Mouse (Mus musculus): ENCODE measurements around the gene Coro1c. TPM values are rescaled to one million over a fixed set of nuclear protein-coding genes. Genes with fewer than 3 reads are reported as not detected.

Coro1c gene
- 136 and 202 TPM in 2 replicates for polyA plus RNA-seq (2012; rRNA removed)

DNA sequence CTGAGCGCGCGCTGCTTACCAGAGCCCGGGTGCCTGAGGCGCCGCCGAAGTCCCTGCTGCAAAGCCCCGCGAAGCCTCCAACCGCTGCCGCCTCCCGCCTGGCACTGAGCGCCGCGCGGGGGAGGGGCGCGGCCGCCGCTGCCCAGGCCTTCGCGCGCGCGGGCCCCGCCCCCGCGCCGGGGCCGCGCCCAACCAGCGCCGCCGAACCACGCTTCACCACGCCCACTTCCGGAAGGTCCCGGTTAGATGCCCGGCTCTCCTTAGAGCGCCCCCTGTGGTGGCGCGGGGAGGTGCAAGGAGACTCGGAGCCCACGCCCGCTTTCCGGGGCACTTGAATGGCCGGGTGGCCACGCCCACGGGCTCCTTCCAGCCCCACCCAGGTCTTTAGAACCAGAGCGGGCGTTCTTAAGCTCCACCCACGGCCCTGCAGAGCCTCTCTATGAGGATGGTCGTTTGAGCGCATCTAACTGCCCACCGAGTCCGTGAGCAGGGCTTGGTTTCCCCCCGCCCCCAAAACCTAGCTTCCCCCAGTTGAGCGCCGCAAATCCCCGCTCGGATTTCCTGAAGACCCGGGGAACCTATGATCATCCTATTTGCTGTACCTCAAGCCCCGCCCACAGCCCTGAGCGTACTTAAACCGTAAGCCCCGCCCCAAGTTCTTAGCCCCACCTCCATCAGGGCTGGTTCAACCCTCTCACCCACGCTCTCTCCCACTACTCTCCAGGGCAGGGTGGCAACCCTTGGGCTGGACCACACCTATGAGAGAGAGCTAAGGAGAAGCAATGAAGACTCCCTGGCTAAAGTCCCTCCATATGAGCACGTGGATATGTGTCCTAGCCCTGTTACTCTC lies at the start of gene Coro1c:
Gene Coro1c (minus strand): TSS at position 167 of the 850 bp plus-strand sequence.
- TF ChIP-seq CTCF (IDR thresholded peaks at IDR 0.05; ENCODE audit: borderline replicate concordance, extremely low read depth, insufficient read depth, insufficient read length) (peak; percentile 95), POLR2A (IDR thresholded peaks at IDR 0.05; ENCODE audit: borderline replicate concordance, extremely low read depth, insufficient read depth, insufficient read length, poor library complexity, severe bottlenecking) (peak; percentile 89)
- DNase-seq (ENCODE audit: low read depth): peak; percentile 98

DNA sequence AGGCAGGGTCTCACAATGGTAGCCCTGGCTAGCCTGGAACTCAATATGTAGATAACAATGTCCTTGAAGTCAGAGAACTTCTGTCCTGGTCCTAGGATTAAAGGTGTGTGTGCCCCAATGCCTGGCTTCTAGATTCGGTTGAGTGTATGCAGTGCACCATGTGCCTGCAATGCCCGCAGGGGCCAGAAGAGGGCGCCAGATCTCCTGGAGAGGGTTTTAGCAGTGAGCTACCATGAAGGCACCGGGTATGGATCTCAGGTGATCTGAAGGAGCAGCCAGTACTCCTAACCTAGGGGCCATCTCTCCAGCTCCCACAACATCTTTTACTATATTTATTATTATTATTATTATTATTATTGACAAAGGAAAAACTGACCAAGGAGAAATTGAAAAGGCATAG lies 48.0 kb upstream of the Coro1c start:
- TF ChIP-seq CTCF (IDR thresholded peaks at IDR 0.05; ENCODE audit: borderline replicate concordance, extremely low read depth, insufficient read depth, insufficient read length): peak; percentile 99
- TF ChIP-seq POLR2A (IDR thresholded peaks at IDR 0.05; ENCODE audit: borderline replicate concordance, extremely low read depth, insufficient read depth, insufficient read length, poor library complexity, severe bottlenecking): no peak
- DNase-seq (ENCODE audit: low read depth): peak; percentile 85

DNA sequence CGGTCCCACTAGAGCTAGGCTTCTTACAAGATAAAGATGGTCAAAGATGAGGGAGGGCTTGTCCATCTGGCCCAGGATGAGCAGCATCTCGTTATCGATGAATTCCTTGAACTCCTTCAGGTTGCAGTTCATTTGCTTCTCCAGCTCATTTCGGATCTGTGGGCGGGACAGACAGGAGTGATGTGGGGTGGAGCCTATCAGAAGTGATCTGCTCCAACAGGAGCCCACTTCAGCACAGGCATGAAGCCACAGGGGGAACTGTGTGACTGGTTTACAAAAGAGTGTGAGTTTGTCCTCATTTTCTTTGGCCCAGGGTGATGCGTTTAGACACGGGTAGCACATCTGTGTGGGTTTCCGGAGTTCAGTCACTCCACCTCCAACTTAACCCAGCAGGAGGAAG lies 47.1 kb upstream of the Coro1c start:
- TF ChIP-seq POLR2A (IDR thresholded peaks at IDR 0.05; ENCODE audit: borderline replicate concordance, extremely low read depth, insufficient read depth, insufficient read length, poor library complexity, severe bottlenecking) (no peak), CTCF (IDR thresholded peaks at IDR 0.05; ENCODE audit: borderline replicate concordance, extremely low read depth, insufficient read depth, insufficient read length) (no peak)
- no peak for DNase-seq (ENCODE audit: low read depth)

DNA sequence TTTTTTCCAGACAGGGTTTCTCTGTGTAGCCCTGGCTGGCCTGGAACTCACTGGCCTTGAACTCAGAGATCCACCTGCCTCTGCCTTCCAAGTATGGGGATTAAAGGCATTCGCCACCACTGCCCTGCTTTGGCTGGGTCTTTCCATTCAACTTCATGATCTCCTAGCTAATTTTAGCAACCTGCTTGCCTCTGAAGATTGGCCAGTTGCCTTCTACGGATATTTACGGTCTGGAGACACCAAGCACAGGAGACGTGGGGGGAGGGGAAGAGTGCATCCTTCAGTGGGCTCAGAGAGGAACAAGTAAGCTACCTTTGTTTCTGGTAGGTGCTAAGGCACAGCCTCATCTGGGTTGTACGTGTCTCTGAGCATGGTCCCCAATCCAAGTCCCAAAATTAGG lies 46.7 kb upstream of the Coro1c start:
- DNase-seq (ENCODE audit: low read depth): no peak
- TF ChIP-seq CTCF (IDR thresholded peaks at IDR 0.05; ENCODE audit: borderline replicate concordance, extremely low read depth, insufficient read depth, insufficient read length): no peak
- TF ChIP-seq POLR2A (IDR thresholded peaks at IDR 0.05; ENCODE audit: borderline replicate concordance, extremely low read depth, insufficient read depth, insufficient read length, poor library complexity, severe bottlenecking): no peak

DNA sequence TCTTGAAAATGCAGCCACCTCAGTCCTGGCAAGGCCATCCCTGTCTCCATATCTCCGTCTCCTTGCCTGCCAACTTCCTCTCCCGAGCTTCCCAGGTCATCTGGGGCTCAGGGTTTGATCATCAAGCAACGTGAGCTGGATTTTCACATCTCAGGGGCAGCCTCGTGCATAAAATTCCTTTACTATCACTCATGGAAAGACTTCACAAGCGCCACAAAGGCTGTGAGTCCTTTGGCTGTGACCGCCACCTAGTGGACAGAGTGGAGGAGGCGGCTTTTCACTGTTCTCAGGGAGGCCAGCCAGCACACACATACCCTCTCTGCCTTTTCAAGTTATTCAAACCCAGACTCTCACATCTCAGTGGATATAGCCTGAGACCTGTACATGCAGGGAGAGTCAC lies 45.9 kb upstream of the Coro1c start:
- TF ChIP-seq CTCF (IDR thresholded peaks at IDR 0.05; ENCODE audit: borderline replicate concordance, extremely low read depth, insufficient read depth, insufficient read length) (peak; percentile 98), POLR2A (IDR thresholded peaks at IDR 0.05; ENCODE audit: borderline replicate concordance, extremely low read depth, insufficient read depth, insufficient read length, poor library complexity, severe bottlenecking) (no peak)
- DNase-seq (ENCODE audit: low read depth): peak; percentile 89

DNA sequence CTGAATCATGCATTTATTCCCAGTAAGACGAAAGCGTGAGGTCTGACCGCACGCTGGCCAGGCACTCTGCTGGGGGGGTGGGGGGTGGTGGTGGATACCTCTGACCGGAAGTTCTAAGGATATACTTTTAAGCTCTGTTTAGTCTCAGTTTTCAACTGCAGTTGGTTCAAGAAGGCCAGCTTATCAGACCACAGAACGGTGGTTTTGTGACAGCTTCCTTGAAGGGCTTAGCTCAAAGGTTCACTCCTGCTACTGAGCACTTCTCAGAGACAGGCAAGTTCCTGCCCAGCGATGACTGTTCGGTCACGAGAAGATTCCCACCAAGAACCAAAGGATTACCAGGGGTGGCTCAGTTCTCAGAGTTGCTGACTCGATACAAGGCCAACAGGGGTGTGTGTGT lies 44.0 kb upstream of the Coro1c start:
- TF ChIP-seq POLR2A (IDR thresholded peaks at IDR 0.05; ENCODE audit: borderline replicate concordance, extremely low read depth, insufficient read depth, insufficient read length, poor library complexity, severe bottlenecking): no peak
- DNase-seq (ENCODE audit: low read depth): no peak

DNA sequence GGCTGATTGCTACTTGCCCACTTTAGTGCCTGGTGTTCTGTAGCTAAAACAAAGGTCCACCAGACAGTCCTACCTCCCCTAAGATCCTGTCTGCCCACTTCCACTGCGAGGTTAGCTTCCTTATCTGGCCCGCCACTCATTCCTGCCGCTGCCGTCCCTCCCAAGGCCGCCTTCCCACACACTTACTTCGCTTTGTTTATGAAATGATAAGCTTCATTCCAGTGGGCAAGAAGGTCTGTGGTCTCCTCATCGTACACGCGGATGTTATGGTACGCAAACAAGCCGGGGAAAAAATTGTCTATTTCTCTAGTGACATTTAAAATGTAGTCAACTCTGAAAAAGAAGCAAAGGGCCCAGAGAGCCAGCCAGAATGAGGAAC lies 43.1 kb upstream of the Coro1c start:
- DNase-seq (ENCODE audit: low read depth): no peak
- TF ChIP-seq POLR2A (IDR thresholded peaks at IDR 0.05; ENCODE audit: borderline replicate concordance, extremely low read depth, insufficient read depth, insufficient read length, poor library complexity, severe bottlenecking) (no peak), CTCF (IDR thresholded peaks at IDR 0.05; ENCODE audit: borderline replicate concordance, extremely low read depth, insufficient read depth, insufficient read length) (no peak)

DNA sequence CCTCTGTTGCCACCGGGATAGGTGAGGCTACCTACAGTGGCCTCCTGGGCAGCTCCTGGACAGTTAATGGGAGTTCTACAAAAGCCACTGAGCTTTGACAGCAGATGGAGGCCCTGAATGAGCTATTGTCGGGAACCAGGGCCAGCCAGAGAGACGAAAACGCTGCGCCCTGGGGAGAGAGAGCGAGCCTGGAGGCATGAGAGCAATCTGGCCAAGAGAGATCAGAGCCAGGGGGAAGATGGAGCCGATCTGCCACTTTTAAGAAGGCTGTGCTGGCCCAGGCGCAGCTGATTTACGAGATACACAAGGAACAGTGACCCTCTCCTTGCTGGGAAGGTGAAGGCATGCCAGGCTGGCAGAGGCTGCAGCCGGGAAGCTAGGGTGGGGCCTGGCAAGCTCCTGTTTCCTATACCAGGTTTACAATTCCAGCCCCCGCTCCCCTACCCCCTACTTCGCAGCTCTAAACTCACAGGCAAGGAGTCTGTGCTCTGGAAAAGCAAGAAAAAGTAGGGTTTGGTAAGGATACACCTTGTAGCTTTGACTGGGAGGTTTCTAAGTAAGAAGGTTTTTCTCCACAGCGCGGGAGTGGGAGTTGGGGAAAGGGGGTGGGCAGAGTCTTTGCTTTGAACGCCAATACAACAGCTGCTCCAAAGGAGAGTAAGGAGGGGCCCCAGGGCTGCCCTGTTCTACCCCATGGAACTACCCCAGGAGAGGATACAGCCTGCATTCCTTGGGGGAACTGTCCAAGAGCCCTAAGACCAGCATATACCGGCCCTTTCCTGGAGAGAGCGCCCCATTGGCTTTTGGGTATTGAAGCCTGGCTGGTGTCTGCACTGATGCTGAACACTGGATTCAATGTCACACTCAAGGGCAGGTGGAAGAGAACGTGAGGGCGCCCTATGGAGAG lies 42.5 kb upstream of the Coro1c start:
- peak; percentile 73 for DNase-seq (ENCODE audit: low read depth)
- TF ChIP-seq CTCF (IDR thresholded peaks at IDR 0.05; ENCODE audit: borderline replicate concordance, extremely low read depth, insufficient read depth, insufficient read length): no peak
- TF ChIP-seq POLR2A (IDR thresholded peaks at IDR 0.05; ENCODE audit: borderline replicate concordance, extremely low read depth, insufficient read depth, insufficient read length, poor library complexity, severe bottlenecking): no peak

DNA sequence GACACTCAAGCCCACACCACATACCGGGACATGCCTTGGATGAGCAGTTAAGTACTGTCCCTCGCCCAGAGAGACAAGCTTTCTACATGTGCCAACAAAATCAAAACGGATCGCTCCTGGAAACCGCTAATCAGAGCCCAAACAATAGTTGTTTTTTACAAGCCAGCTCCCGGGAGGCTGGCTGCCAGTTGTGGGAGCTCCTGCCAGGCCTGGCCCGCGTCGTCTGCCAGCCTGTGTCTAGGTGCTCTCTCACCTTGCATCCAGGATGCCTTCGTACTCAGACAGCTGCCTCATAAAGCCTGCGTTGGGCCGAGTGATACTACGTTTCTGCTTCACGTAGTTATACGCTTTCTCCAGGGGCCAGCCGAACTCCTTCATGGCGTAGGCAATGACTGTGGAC lies 41.6 kb upstream of the Coro1c start:
- peak; percentile 66 for DNase-seq (ENCODE audit: low read depth)
- no peak for TF ChIP-seq POLR2A (IDR thresholded peaks at IDR 0.05; ENCODE audit: borderline replicate concordance, extremely low read depth, insufficient read depth, insufficient read length, poor library complexity, severe bottlenecking)
- no peak for TF ChIP-seq CTCF (IDR thresholded peaks at IDR 0.05; ENCODE audit: borderline replicate concordance, extremely low read depth, insufficient read depth, insufficient read length)

DNA sequence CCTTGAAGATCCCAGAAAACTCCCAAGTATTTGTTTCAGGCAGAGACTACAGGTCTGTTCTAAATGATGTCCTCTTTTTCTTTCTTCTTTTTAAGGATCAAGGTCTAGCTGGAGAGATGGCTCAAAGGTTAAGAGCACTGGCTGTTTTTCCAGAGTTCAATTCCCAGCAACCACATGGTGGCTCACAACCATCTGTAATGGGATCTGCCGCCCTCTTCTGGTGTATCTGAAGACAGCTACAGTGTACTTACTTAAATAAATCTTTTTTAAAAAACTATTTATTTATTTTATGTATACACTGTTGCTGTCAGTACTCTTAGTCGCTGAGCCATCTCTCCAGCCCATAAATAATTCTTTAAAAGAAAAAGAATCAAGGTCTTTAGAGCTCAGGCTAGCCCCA lies 38.7 kb upstream of the Coro1c start:
- no peak for DNase-seq (ENCODE audit: low read depth)
- TF ChIP-seq POLR2A (IDR thresholded peaks at IDR 0.05; ENCODE audit: borderline replicate concordance, extremely low read depth, insufficient read depth, insufficient read length, poor library complexity, severe bottlenecking) (no peak), CTCF (IDR thresholded peaks at IDR 0.05; ENCODE audit: borderline replicate concordance, extremely low read depth, insufficient read depth, insufficient read length) (no peak)

DNA sequence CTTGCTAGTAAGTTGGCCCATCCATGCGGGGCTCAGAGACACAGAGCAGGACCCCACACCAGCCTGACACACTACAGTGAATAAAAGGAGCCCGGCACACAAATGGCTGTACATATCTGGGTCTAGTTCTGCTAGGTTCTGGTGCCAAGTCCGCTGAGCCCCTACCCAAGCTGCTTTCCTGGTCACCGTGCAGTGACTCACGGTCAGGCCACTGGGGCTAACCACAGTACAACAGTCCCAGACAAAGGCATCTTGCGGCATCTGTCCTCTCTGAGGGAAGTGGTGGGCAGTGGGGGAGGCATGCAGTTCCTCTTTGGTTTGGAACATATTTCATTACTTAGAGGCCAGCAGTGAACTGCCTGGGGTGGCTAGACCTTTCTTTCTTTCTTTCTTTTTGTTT lies 36.6 kb upstream of the Coro1c start:
- TF ChIP-seq POLR2A (IDR thresholded peaks at IDR 0.05; ENCODE audit: borderline replicate concordance, extremely low read depth, insufficient read depth, insufficient read length, poor library complexity, severe bottlenecking): no peak
- no peak for TF ChIP-seq CTCF (IDR thresholded peaks at IDR 0.05; ENCODE audit: borderline replicate concordance, extremely low read depth, insufficient read depth, insufficient read length)
- no peak for DNase-seq (ENCODE audit: low read depth)
